Mouse (Mus musculus) kidney, postnatal 25 days (tissue): Measurements from ENCODE around the gene Jade1.

Experiments used
- DNase-seq, 2 experiments: peaks; one replicate each; pipeline ENCODE4 v3.0.0; 2021; ENCODE audit warnings: mixed read lengths in 2 of 2

Jade1 gene

DNA sequence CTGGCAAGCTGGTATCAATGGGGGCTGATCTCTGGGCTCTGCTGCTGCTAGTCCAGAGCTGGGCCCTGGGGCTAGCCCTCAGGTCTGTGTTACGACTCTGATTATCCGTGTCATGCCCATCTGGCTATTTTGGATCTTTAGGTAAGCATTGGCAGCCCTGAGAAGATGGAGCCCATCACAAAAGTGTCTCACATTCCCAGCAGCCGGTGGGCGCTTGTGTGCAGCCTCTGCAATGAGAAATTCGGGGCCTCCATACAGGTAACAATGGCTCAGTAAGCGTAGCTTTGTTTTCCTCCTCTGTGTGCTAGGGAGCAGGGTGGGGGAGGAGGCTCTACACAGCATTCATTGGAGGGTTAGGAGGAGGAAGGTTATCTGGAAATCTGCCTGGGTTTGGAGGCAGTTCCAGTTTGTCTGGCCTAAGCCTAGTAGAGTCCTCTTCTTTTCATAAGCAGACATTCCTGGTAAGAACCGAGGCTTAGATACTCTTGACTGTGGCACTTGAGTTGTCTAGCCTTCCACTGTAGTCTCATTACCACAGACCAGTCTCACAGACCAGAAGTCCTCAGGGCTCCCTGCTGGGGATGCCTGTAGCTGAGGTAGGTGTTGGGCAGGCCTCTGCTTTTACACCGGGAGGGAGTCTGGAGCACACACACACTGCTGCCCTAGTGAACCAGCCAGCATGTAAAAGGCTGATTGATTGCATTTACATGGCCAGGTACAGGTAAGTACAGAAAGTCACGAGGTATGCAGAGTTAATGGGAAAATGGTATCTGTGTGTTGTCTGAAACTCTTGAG, 45.9 kb downstream of the Jade1 start:
- peak in 1 of 2 experiments; percentile 1 for DNase-seq

DNA sequence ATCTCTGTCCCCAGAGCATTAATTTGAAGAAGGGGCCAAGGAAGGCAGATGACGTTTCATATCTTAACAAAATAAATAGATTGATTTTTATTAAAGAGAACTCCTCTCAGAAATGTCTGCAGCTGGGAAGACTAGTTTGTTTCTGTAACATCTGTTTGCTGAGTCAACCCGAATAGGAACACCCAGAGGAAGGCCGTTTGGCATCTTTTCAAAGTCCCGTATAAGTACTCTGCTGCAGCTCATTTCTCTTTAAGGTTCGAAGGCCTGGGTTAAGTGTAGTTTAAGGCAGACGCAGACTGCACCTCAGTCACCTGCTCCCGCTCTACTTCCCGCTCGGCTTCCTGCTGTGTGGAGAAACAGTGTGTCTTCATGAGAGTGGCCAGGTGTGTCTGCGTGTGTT, 47.4 kb downstream of the Jade1 start:
- DNase-seq: no peak

DNA sequence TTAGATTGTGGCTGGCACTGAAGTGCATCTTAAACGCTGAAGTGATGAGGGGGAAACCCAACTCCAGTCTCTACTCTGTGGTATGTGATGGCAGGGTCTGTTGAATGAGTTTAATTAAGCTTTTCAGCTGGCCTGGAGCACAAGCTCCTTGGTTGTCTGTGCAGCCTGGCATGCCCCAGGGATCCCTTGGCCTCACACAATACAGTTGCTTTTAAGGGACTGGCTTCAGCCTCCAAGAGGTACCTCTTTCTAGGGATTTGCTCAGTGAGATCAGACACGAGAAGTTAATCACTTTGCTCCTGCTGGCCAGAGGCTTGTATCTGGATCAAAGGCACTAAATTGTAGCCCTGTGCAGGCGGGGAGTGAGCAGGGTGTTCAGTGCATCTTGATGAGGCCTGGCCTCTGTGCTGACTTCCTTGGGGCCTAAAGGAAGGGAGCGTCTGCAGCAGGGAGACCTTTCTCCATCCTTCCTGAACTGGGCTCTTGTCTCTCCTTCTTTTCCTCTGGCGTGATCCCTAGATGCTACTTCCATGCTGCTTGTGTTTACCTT, 48.0 kb downstream of the Jade1 start:
- no peak for DNase-seq

DNA sequence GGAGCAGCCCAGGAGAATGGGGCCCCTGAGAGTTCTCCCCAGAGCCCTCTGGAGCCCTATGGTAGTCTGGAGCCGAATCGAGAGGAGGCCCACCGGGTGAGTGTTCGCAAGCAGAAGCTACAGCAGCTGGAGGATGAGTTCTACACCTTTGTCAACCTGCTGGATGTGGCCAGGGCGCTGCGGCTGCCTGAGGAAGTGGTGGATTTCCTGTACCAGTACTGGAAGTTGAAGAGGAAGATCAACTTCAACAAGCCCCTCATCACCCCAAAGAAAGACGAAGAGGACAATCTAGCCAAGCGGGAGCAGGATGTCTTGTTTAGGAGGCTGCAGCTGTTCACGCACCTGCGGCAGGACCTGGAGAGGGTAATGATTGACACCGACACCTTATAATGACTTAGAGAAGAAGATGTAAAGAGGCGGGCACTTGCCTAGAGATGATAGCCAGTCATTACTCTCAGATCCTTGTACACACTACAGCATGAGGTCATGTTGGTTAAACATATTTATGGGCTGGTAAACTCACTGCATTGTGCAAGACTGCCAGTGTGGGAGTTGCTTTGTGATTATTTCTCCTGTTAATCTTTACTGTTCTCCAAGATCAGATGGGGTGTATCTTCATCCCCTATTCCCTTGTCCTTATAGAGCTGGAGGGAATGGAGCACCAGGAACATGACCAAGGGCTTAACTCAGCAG, 49.2 kb downstream of the Jade1 start:
- no peak for DNase-seq

DNA sequence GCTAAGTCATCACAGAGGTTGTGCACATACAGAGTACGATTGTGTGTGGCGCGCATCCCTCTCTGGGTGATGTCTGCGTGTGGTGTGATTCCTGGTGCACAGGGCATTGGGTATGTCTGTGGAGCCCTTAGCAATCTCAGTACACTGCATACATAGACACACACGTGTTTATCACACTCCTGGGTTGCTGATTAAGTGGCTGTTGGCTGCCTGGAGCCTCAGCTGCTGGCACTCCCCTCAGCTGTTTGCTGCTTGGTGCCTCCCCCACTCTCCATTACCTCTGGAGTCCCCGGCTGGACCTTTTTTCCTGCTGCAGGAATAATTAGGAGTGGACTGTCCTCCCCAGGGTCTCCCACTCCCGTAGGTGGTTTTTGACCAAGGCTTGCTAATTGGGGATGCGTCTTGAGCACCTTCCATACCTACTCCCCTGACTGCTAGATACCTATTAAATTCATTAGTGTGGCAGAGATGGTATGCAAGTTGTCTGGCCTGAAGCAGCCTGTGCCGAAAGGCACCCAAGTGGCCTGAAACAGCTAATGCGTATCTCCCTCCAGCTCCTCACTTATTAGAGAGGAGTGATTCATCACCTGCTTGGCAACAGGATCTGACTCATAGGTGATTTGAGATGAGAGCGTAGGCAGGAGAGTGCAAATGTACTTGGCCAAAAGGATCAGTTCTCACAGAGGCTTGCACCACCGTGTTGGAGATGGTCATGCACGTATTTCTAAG, 50.2 kb downstream of the Jade1 start:
- DNase-seq: no peak

DNA sequence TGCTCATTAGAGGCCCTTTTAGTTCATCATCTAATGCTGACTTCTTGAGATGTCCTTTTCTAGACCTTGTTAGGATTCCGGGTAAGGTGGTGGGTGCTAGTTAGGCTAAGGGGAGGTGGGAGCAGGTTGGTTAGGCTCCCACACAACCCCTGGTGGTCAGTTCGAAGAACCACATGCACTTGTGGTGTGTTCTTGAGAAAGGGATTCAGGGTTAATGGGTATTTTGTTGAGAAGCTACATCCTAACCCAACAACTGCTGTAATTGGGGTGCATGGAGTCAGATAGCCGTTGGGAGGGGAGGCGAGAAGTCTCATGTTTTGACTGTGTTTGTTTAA, 50.8 kb downstream of the Jade1 start:
- no peak for DNase-seq

DNA sequence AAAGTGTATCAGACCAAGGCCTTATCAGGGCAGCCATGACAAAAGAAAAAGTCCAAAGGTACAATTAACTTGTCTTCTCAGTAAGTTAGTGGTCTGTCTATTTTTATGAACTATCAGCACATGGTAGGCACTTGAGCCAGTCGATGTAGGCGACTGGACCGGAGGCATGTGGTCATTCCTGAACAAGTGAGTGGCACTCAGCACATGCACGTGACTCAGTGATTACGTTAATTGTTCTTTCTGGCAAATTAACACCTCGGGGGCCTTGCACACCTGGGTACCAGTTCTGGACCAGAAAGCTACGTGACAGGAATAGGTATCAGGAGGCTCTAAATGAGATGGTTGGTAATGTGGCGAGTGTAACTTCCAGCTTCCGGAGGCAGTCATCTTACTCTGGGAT, 51.5 kb downstream of the Jade1 start:
- peak in 1 of 2 experiments; percentile 64 for DNase-seq

DNA sequence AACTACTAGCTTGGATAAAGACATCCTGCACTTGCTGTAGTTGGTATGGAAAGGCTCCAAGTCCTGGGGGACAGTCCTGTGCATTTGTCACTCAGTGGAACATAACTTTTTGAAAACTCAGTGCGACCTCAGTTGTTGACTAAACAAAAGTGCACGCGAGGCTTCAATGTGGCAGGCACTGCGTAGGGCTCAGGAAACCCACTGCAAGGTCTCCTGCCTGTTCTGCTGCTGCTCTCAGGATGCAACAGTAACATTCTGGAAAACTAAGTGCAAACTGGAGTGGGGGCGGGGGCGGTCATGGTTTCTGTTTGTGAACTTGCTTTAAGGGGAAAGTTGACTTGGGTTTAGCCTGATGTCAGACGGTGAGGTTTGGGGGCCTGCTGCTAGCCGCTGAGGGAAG, 51.9 kb downstream of the Jade1 start:
- DNase-seq: no peak

DNA sequence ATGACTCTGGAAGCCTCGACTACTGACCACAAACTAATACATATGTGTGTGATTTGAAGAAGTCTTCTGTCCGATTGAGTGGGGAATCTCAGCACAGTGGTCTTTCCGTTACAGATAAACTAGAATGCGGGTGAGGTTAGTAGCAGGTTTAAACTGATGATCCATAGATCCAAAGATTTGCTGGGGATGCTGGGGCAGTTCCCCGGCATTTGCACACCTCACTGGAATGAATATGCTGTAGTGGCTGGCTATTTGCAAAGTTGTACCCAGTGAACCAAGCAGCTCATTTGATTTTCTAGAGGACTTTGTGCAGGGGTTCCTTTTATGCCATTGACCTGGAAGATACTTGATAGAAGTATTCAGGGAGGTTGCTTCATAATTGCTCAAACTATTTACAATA, 53.5 kb downstream of the Jade1 start:
- no peak for DNase-seq

DNA sequence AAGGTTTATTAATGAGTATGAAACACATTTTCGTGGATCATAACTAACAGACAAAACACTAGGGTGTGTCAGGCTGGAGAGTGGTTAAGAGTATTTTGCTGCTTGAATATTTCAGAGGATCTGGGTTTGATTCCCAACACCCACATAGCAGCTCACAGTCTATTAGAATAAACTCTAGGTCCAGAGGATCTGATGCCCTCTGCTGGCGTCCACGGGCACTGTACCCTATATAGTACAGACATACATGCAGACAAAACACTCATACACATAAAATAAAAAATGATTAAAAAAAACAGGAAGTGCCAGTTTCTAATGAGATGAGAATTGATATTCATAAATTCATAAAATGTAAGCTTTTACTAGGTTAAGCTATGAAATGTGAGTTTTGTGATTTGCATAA, 56.7 kb downstream of the Jade1 start:
- DNase-seq: peak in 1 of 2 experiments; percentile 46

DNA sequence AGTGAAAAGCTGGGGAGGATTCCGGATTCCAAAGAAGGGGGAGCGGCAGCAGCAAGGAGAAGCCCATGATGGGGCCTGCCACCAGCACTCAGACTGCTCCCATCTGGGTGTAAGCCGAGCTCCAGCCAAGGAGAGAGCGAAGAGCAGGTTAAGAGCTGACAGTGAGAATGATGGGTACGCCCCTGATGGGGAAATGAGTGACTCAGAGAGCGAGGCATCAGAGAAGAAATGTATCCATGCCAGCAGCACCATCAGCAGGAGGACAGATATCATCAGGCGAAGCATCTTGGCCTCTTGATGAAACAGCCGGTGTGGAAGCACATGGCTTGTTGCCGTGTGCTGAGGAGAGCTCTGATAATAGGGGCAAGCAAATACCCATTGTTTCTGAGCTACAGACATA, 58.2 kb downstream of the Jade1 start:
- DNase-seq: no peak

DNA sequence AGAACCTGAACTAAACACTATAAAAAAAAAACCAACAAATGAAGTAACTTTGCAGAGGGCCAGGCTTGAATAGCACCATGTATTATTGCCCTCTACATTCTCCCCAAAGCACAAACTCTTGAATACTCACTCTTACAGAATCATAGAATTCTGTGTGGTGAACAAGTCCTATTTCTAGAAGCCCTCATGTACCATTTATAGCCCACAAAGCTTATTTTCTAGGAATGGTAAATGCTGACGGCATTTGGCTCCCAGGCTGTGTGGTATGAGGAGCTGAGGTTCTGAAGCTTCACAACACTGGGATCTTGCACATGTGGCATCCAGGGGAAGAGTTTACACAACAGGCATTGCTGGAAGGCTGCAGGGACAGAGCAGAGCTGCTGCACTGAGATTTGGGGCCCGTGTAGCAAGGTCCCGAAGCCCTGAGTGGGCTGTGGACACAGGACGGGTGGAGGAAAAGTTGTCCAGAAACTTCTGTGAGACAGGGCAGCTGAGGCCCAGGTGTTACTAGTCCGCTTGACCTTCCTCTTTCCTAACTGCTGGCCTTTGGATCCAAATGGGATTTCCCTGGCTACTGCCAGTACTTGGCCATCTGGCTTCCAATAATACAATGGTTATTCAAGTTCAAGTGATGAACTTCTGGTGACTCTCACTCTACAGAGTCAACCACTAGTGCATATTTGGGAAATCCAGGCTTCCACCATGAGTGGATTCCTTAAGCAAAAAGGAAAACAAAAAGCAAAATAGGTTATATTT, 58.9 kb downstream of the Jade1 start:
- no peak for DNase-seq

DNA sequence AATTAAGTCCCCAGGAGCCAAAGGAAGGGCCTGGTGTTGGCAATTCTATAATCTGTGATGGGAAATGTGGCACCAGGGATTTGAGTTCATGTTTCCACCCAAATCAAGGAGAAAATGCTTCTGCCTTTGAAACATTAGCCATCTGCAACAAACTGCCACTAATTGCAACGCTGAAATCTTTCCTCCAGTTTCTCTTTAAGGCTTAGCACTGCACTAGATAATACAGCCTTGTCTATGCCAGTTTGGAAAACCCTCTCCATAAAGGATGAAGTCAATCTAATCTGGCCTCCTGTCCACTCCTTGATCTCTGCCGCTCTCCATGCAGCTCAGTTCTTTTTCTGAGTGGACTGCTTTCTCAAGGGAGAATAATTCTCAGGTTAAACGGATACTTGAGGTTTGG, 62.5 kb downstream of the Jade1 start:
- DNase-seq: no peak

DNA sequence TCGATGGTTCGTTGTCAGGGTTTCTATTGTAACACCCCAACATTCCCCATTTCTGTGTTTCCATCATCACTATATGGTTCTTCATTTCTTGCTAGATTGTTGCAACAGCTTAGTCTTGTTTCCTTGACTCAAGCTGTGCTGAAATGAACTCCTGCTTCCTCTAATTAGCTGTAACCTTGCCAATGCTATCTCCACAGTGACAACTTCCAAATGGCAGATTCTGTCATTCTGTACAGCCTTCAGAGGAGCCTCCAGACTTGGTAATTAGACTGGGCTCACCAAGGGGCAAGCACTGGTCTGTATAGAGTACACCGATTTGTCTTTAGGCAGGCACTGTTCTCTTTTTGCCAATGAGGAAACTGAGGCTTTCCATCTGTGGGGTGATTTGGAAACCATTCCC, 63.0 kb downstream of the Jade1 start:
- DNase-seq: no peak

DNA sequence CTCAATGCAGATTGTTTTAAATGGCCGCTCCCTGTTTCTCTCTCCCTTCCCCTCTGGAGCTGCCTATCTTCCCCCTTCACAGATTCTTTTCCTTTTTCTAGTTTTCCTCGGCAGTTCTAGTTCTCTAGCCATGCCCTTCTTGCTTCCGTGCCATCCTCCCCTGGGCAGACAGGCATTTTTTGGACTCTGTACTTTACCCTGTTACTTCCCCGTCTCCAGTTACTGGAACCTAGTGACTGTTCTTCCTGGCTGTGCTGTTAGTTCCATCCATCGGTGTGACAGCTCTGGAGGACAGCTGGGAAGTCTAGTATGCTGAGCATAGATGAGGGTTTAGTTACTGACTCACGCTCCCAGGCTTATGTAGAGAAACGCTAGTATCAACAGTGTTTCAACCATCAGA, 65.4 kb downstream of the Jade1 start:
- peak; percentile 35 to 59 for DNase-seq

DNA sequence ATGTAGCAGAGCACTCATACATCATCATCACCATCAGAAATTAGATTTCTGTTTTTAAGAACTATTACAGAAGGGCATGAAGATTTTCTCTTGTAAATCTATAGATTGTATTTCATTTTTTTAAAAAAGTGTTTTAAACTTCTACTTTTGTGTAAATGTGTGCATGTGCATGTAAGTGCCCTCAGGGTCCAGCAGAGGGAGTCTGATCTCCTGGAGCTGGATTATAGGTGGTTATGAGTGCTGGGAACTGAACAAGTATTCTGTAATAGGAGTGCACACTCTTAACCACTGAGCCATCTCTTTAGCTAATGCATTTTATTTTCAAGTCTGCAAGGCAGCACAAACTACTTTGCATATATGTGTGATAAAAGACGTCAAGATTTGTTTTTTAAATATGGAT, 100.1 kb downstream of the Jade1 start:
- DNase-seq: no peak
